Mouse (Mus musculus) Patski (cell line): Measurements from ENCODE around the gene Vmn1r160. TPM values are rescaled to one million over a fixed set of nuclear protein-coding genes. Genes with fewer than 3 reads are reported as not detected.
"Not testable (repeated sequence)": the region's sequence is repeated elsewhere in the genome, so short reads cannot be mapped to it uniquely, and the experiment has no call there.

Experiments used
- ATAC-seq: fragments of 100-300 bp; one replicate; pipeline ENCODE4 v1.8.0; 2021
- CTCF ChIA-PET: fragments of 350-600 bp; sonication (Branson Sonifier 250); formaldehyde crosslinking; loops from one replicate; lab custom pipeline; 2022; ENCODE audit warnings: inconsistent platforms; lab: Charles Lee
- POLR2A ChIA-PET: fragments of 350-600 bp; sonication (Branson Sonifier 250); formaldehyde crosslinking; loops from one replicate; lab custom pipeline; 2022; ENCODE audit warnings: antibody characterized with exemption, inconsistent platforms; lab: Charles Lee
- DNase-seq: peaks from one replicate; pipeline ENCODE4 v3.0.0-alpha.2; 2011; ENCODE audit warnings: low read depth, low spot score
- H3K27me3 ChIP-seq: fragments of 371-371 bp; one replicate; pipeline ENCODE4 v1.5.1; 2021
- in situ Hi-C: fragments of 300-500 bp; cut with MboI; formaldehyde crosslinking; loops from 3 replicates; pipeline ENCODE4 v1.11.1; 2018; ENCODE audit warnings: low pct_unique_long_range_greater_than_20kb, mixed read lengths
- polyA plus RNA-seq: library from polyadenylated mRNA; unstranded; gene quantifications from one replicate; pipeline ENCODE4 v1.2.3, GENCODE M21; 2021

Gene Vmn1r160
- not detected for polyA plus RNA-seq

- POLR2A ChIA-PET, H3K27me3 ChIP-seq, DNase-seq, CTCF ChIA-PET, ATAC-seq, in situ Hi-C loops: not testable (repeated sequence)
These were observed at the start of gene Vmn1r160 for GRCm38 (mm10) chr7:22870924-22871323. TSS of gene Vmn1r160 (plus strand) at chr7:22871224.

DNA sequence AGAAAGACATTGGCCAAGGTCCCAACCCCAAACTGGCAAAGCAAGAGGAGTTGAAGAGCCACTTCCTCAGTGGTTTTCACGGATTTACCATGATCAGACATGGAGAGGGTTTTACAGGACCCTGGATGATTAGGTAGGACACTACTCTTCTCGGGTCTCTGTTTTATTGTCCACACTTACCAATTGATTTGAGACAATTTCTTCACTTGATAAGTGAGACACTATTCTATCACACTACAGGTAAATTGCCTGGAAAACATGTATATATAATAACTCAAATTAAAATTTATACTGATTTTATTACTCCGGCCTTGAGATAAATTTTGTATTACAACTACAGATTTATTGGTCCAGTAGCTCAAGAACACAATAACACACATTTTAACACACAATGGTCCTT lies 27.5 kb upstream of the Vmn1r160 start, which contains the start of gene Vmn1r159:
Vmn1r159 (minus strand) TSS at position 101 of the 400 bp plus-strand sequence.
- in situ Hi-C loops, H3K27me3 ChIP-seq, DNase-seq, ATAC-seq, CTCF ChIA-PET, POLR2A ChIA-PET: not testable (repeated sequence)

Other genes starting within 250 kb of the Vmn1r160 start
- not detected for gene Vmn1r155, start 213.2 kb upstream of the Vmn1r160 start, polyA plus RNA-seq
- not detected for gene Gm8693, start 178.9 kb upstream of the Vmn1r160 start, polyA plus RNA-seq
- gene Gm4567, start 151.5 kb upstream of the Vmn1r160 start, polyA plus RNA-seq, result not detected
- gene Vmn1r157, start 109.5 kb upstream of the Vmn1r160 start, polyA plus RNA-seq, result not detected
- gene Vmn1r158, start 80.4 kb upstream of the Vmn1r160 start, polyA plus RNA-seq, result not detected
- not detected for gene Vmn1r159, start 27.6 kb upstream of the Vmn1r160 start, polyA plus RNA-seq
- not detected for gene Gm4214, start 113.4 kb downstream of the Vmn1r160 start, polyA plus RNA-seq
- not detected for gene Gm4216, start 148.7 kb downstream of the Vmn1r160 start, polyA plus RNA-seq
- not detected for gene Vmn1r163, start 184.3 kb downstream of the Vmn1r160 start, polyA plus RNA-seq
- not detected for gene Gm8720, start 196.2 kb downstream of the Vmn1r160 start, polyA plus RNA-seq